Mouse (Mus musculus) frontal cortex, postnatal 25 days (tissue): ENCODE data around the gene Rpap1.
"Not testable (repeated sequence)": the region's sequence is repeated elsewhere in the genome, so short reads cannot be mapped to it uniquely, and the experiment has no call there.

Experiments used
- DNase-seq, 2 experiments: peaks; one replicate each; pipeline ENCODE4 v3.0.0; 2022; ENCODE audit warnings: low spot score in 2 of 2

Rpap1 gene

DNA sequence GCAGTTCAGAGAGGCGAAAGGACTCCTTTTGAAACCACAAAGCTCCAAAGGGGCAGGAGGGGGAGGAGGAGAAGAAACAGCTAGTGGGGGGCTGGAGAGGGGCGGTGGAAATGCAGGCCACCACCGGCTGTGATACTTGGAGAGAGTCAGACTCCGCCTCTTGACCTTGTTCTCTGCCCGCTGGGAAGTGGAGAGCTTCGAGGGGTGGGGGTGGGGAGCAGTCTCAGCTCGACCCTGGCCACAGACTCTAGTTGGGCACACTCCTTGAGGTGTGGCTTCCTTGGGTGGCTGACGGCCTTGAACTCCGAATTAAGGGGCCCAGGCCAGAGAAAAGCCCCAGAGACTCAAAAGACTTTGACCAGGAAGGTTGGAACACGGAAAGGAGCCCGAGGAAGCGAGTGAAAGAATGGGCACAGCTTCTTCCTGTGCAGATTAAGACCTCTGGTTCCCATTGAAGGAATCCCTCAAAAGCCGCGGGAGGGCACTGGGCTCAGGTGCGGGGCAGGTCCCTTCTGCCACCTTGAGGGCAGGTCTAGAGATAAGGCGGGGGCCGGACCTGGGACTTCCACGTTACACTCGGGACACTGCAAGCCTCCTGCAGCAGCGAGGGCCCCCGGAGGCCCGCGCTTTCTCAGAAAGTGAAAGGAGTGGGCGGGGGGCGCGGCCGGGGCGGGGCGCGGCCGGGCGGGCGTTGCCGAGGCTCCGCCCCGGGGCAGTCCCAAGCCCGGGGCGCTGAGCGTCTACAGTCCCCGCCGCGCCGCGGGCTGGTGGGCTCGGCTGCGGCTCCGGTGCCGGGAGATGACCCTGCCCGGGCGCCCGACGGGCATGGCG is 45.5 kb downstream of the Rpap1 start, which contains the start of gene Itpka:
Gene Itpka, plus strand, starts transcription at position 757 of the 831 bp plus-strand sequence.
- peak in 1 of 2 experiments; percentile 36 for DNase-seq

DNA sequence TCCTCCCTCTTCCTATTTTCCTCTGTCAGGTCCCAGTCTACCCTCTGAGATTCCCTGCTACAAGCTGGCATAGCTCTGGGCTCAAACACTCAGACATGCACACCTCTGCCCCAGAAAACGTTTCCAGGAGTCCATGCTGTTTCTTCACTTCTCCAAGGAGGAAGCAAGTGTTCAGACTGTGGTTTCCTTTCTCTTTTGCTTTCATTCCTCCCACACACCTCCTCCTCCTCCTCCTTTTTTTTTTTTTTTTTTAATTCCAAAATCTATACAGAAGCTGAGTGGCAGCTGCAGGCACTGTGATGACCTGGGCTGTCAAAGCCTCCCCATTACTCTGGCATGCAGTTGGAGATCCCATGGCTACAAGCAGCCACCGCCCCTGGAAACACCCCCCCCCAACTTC is 46.8 kb downstream of the Rpap1 start:
- DNase-seq, result no peak

DNA sequence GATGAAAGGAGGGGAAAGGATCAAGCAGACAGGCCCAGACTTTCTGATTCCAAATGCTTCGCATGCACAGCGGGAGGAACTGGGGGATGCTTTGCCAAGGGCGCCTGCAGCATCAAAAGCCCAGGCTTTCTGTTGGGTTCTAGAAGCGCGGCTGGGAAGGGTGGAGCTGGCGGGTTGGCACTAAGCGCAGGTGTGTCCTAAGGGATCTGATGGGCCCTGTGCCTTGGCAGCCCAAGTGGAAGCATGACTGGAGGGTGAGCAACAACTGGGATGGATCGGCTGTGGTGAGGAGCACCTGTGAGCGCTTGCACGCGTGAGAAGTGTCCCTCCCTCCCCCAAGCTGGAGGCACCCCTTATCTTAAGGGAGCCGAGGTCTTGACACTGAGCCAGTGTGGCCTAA is 50.2 kb downstream of the Rpap1 start:
- no peak for DNase-seq

DNA sequence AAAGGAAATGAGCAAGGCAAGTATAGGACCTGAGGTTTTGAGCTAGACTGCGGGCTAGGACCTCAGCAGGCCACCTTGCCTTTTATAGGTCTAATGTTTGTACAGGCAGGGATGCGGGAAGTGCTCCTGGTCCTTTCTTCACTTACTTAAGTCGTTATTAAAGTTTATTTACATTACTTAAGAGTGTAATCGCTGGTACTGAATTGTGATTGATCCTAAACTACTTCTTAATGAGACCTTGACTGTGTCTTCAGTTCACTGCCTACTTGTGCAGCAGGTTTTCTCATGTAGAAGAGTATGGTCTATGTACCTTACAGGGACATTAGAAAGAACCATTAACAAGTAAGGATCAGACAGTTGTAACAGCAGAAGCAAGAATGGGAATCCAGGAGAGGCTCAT is 56.6 kb downstream of the Rpap1 start:
- no peak for DNase-seq

DNA sequence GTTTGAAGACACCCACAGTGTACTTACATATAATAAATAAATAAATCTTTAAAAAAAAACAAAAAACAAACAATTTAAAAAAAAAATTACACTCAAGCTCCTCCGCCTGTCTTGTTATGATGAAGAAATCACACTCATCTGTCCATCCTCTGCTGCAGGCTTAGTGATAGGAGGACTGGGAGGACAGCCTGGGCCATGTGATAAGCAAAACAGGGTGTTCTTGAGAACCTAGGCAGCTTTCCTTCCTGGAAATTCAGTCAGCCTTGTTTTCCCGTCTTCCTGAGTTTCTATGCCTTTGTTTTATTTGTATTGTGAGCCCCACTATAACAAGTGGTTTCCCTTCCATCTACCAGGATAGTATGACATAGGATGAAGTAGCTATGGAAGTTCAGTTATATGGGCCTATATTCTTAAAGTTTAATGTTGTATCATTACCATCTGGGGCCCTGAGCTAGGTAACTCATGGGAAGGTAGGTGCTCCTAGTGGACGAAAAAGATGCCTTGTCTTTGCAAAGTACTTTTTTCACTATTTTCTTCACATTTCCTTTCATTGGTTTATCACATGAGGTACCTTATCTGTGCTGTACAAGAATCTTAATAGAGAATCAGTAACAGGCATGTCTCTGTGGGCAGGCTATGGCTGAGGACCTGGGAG is 59.4 kb downstream of the Rpap1 start:
- no peak for DNase-seq

DNA sequence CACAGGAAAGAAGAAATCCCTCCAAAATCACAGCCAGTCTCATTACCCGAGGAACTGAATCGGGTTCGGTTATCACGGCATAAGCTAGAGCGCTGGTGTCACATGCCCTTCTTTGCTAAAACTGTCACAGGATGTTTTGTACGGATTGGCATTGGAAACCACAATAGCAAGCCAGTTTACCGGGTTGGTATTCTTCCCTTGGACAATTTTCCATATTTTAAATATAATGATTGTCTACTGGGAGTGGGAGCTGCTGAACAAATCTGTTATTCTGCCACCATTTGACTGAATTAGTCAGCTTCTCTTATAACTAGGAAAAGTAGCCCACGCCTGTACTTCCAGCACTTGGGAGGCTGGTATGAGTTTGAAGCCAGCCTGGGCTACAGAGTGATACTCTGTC is 66.3 kb downstream of the Rpap1 start:
- DNase-seq, result no peak

DNA sequence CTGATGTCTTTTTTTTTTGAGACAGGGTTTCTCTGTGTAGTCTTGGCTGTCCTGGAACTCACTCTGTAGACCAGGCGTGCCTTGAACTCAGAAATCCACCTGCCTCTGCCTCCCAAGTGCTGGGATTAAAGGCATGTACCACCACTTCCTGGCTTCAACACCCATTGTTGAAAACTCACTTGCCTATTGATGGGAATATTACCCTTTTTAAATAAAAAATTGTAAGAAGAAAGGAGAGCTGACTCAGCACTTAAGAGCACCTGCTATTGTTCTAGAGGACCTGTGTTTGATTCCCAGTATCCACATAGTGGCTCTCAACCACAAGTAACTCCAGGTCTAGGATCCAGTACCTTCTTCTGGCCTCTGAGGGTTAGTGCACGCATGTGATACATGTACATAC is 71.5 kb downstream of the Rpap1 start:
- not testable (repeated sequence) for DNase-seq
